Mouse (Mus musculus) urinary bladder, postnatal 36 days (tissue): ENCODE measurements at regions not wholly inside any gene's neighbourhood (a gene's known extent, or its start where the extent isn't known, plus 50 kb on each side); places are given as distances from the start of the nearest gene placed in this dataset.

Experiments
- DNase-seq, 2 experiments: peaks; one replicate each; pipeline ENCODE4 v3.0.0; 2022; ENCODE audit warnings: low spot score in 2 of 2, mixed read lengths in 1 of 2

GRCm38 (mm10) chr7:37230641-37231347 is 532.9 kb downstream of the Tshz3 start:
- no peak for DNase-seq

DNA sequence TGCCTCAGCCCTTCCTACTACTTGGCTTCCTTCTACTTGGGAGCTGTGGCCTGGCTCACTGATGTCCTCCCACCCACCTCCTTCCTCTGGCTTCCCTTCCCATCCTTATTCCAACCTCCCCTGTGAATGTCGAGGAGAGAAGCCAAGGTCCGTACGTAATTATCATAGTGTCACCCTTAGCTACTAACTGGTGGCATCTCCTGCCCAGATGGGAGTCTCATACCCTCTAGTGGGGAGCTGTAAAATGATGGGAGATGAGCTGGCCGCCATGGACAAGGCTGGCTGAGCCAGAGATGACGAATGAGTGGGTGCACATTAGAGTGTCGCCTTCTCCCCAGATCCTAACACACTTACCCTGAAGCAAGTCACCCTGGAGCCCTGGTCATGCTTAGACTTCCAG is 532.6 kb downstream of the Zfp536 start:
- DNase-seq: no peak

DNA sequence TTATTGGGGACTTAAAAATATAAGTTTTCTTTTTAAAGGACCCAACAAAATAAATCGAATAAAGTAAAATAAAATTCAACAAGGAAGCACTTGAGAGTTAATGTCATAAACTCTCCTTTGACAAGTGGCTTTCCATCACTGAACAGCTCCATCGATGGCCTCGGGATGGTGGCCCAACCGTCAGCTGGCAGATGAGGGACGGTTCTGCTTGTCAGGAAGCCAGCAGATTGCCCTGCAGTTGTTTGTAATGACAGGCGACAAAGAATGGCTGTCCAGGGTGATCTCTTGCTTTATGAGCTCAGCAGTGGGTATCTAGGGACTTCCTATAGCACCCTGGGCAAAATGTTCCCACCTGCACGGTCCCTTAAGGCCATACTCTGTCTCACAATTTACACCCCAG is 531.7 kb downstream of the Zfp536 start:
- DNase-seq: no peak

GRCm38 (mm10) chr7:37242476-37242875 is 531.0 kb downstream of the Zfp536 start:
- DNase-seq: no peak

DNA sequence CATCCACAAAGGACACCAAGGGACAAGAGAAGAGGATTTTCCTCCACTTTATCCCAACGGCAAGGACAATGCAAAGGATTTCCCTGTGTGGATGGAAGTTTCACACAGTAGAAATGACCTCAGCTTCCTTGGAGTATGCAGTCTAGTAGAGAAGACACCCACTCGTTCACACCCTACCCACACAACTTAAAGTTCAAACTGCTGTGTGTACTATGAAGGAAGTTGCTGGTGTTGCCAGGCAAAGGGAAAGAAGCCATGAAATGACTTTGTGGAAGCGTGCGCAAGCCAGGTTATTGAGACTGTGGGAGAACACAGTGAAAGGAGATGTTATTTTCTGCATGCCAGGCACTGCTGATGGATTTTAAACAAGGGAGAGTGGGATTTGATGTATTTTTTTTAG is 527.3 kb downstream of the Zfp536 start:
- no peak for DNase-seq

- no peak for DNase-seq
Observed at GRCm38 (mm10) chr7:37254431-37254830, 519.0 kb downstream of the Zfp536 start.

- no peak for DNase-seq
Observed at GRCm38 (mm10) chr7:37255840-37256239, 517.6 kb downstream of the Zfp536 start.

GRCm38 (mm10) chr7:37259293-37259692 is 514.1 kb downstream of the Zfp536 start:
- DNase-seq: no peak

- no peak for DNase-seq
Observed at GRCm38 (mm10) chr7:37262846-37263245, 510.6 kb downstream of the Zfp536 start.

- no peak for DNase-seq
Observed at GRCm38 (mm10) chr7:37267404-37267803, 506.0 kb downstream of the Zfp536 start.

DNA sequence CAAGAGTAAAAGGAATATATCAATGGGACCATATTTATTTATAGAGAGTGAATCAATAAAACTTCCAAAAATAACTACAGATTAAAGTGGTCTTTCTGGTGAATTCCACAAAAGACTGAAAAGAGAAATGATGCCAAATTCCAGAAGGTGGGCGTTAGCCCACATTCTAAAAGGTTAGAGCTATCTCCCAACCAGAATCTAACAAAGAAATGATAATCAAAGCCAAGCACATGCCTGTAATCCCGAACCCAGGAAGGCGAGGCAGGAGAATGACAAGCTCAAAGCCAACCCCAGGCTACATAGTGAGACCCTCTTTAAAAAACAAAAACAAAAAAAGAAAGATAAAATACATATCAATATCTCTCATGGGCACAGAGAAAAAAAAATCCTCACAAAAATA is 502.6 kb downstream of the Zfp536 start:
- no peak for DNase-seq

DNA sequence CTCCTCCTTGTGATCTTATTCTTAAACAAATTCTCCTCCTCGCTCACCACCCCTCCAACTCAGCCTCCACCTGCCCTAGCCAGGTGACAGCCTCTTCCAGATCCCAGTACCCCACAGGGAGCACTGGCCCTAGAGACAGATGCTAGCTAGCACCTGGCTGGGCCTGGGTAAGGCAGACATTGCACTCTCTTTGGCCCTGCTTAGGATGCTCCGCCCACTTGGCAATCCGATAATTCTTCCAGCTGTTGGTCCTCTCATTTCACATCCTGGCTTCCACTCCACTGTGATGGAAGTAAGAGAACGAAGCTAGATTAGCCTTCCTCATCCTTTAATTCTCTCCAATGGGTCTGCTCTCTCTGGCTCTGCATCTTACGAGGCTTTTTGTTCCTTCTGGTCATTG is 483.4 kb downstream of the Zfp536 start:
- DNase-seq: no peak

GRCm38 (mm10) chr7:37290493-37291045 is 482.9 kb downstream of the Zfp536 start:
- DNase-seq: no peak

GRCm38 (mm10) chr7:37291726-37292125 is 481.7 kb downstream of the Zfp536 start:
- DNase-seq: no peak

DNA sequence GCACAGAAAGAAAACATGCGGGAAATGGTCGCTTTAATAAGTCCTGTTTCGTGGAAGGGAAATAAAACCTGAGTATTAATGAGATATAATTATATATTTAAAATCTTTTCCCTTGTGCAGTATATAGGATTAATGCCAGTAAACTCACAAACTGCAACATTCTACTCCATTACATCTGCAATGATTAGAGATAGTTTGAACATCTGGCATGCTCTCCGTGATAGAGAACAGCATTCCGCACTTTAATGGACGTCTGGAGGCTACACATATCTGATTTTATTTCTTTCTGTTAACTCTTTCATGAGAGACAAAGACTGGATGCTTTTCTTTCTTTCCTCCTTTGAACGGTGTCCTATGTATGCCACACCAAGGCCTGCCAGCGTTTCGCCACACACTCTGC is 480.9 kb downstream of the Zfp536 start:
- no peak for DNase-seq

DNA sequence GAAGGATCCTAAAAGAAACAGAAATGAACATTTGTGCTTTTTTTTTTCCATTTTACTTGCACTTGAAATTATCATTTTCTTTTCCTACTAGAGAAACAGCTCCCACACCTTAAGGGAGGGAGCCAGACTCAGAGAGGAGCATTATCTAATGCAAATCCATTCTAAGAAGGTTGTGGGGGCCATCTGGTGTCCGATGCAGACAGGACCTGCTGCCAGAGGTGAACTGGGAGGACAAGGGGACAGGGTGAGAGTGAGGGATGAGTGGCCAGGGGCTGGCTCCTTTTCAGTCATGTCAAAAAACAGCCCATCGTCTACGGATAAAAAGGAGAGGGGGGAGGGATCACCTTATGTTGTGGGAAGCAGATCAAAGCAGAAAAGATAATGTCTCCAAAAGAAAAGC is 474.6 kb downstream of the Zfp536 start:
- no peak for DNase-seq

DNA sequence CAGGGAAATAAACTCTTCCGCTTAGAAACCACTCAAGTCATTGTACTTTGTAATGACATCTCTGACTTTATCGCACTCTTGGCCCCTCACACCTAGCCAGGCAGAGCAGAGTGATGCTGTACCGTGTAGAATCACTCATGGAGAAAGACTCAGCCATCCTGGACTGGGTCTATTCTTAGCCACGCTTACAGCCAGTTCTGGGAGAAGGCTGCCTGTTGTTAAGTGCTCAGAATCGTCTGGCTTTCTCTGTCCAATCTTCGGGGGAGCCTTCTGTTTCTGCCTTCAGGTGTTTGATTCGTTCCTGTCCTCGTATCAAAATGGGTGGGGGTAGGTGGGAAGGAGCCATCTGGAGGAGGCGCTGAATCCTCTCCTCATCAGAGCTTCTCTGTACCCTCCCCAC is 468.0 kb downstream of the Zfp536 start:
- DNase-seq: no peak

GRCm38 (mm10) chr7:37307191-37307590 is 466.2 kb downstream of the Zfp536 start:
- DNase-seq: no peak

DNA sequence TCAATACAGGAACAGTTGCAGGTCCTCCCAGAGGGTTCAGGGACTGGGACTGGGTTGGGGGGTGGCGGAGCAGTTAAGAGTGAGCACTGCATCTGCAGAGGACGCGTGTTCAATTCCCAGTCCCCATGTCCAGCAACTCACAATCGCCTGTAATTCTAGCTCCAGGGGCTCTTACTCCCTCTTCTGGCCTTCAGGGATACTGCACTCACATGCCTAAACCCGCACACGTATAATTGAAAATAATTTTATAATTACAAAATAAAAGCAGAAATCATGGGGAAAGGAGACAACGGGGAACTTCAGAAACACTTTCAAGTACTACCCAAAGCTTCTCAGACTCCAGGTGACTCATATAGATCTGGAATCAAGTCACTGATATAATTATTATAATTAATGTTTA is 448.8 kb downstream of the Zfp536 start:
- DNase-seq: no peak

GRCm38 (mm10) chr7:37333451-37333850 is 440.0 kb downstream of the Zfp536 start:
- no peak for DNase-seq

- DNase-seq: no peak
Observed at GRCm38 (mm10) chr7:37335212-37335611, 438.2 kb downstream of the Zfp536 start.

DNA sequence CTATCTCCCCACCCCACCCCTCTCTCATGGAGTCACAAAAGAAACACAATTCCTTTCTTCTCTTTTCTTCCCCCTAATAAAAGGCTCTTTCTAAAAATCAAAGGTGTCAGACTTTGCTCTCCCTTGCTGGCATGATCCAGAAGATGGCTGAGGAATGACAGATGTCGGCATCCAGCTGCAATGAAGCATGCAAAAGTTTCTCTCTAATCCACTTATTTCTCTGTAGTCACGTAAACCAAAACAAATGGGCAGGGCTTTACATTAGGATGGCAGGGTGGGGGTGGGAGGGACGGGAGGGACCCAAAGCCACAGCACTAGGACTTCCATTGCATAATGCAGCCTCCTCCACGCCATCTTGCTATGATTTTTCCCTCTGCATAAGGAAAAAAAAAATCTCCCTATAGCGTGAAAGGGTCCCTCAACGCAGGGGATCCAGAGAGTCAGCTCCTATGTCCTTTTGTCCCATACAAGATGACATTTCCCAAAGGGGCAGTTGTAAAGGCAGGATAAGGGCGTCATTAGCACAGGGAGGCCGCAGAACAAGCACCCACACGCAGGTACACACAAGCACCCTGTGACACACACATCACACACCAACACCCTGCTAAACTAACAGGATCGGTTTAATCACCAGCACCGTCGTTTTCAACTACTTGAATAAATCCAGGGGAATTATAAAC is 437.1 kb downstream of the Zfp536 start:
- DNase-seq: no peak

GRCm38 (mm10) chr7:37336851-37337531 is 436.4 kb downstream of the Zfp536 start:
- DNase-seq: no peak
